Mouse (Mus musculus): ENCODE results near the gene Pnmt. TPM values are rescaled to one million over a fixed set of nuclear protein-coding genes. Genes with fewer than 3 reads are reported as not detected.

Pnmt gene
- polyA plus RNA-seq, 1 experiment from 2014 or later: 3.8 TPM

GRCm38 (mm10) chr11:98409341-98409822 lies 23.1 kb downstream of the Pnmt start:
- peak; percentile 70 for ATAC-seq (replicated peaks; ENCODE audit: low FRiP score)
- H3K9ac ChIP-seq: no peak overlapping the region
- H3K9me3 ChIP-seq (replicated peaks): no peaks in the 10 kb centered on the region
- peak overlapping the region; percentile 52 for H3K4me2 ChIP-seq
- H3K4me1 ChIP-seq: peaks cover 47% of the 10 kb centered on the region
- H3K36me3 ChIP-seq: no peaks in the 10 kb centered on the region
- H3K4me3 ChIP-seq (replicated peaks): peak overlapping the region; percentile 19
- peak overlapping the region; percentile 90 for H3K27ac ChIP-seq
- peaks cover 5% of the 10 kb centered on the region for H3K27me3 ChIP-seq
- WGBS: 2% methylated on average over 9 of the region's 10 CpGs

DNA sequence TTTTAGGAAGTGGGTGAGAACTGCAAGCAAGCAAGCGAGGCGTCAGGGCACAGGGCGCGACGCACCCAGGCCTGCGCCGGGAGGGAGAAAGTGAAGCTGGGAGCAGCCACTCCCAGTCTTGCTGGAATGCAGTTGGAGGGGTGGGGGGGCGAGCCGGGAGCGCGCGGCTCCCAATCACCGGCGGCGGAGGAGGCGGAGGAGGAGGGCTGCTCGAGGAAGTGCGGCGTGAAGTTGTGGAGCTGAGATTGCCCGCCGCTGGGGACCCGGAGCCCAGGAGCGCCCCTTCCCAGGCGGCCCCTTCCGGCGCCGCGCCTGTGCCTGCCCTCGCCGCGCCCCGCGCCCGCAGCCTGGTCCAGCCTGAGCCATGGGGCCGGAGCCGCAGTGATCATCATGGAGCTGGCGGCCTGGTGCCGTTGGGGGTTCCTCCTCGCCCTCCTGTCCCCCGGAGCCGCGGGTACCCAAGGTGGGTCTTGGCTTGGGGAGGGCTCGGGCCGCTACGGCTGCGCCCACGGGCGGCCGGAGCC lies 26.1 kb downstream of the Pnmt start, which contains the start of gene Erbb2:
Erbb2 (plus strand) TSS at position 198 of the 524 bp plus-strand sequence.
- Histone ChIP-seq H3K27me3 (peaks cover 5% of the 10 kb centered on the region), H3K4me1 (peaks cover 75% of the 10 kb centered on the region), H3K4me3 (replicated peaks) (peak within 1 kb of the TSS; percentile 99), H3K36me3 (0 out of 2 replicates have a peak, but pooled peaks cover 5% of the 10 kb centered on the region), H3K4me2 (peak within 1 kb of the TSS; percentile 79), H3K9ac (peak within 1 kb of the TSS; percentile 100), H3K9me3 (replicated peaks) (no peaks in the 10 kb centered on the region), H3K27ac (peak within 1 kb of the TSS; percentile 98)
- peak; percentile 81 for ATAC-seq (replicated peaks; ENCODE audit: low FRiP score)
- 0% methylated on average over 38 of the region's 49 CpGs for WGBS

GRCm38 (mm10) chr11:98412797-98413301 lies 26.6 kb downstream of the Pnmt start:
- Histone ChIP-seq H3K27ac (peak overlapping the region; percentile 98), H3K27me3 (peaks cover 5% of the 10 kb centered on the region), H3K4me3 (replicated peaks) (peak overlapping the region; percentile 99), H3K9me3 (replicated peaks) (no peaks in the 10 kb centered on the region), H3K36me3 (0 out of 2 replicates have a peak, but pooled peaks cover 5% of the 10 kb centered on the region), H3K9ac (peak overlapping the region; percentile 100), H3K4me1 (peaks cover 75% of the 10 kb centered on the region), H3K4me2 (peak overlapping the region; percentile 79)
- ATAC-seq (replicated peaks; ENCODE audit: low FRiP score): peak; percentile 27
- WGBS: 0% methylated on average over 40 of the region's 40 CpGs

DNA sequence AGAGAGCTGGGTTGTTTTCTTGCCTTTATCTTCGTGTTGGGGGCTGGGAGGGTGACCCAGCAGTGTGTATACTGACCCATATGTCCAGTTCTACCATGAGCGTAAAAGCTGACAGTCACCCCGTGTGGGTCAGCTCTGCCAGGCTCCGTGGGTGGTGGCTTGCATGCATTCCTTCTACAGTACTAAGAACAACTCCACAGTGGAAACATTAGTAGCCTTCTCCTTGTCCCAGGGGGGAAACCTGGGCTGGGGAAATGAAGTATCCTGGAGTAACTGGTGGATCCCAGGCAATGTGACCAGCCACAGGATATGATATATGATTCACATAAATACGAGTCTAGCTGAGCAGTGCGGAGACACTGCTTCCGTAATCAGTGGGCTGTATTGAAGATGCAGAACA lies 27.5 kb downstream of the Pnmt start:
- H3K4me3 ChIP-seq (replicated peaks): peak overlapping the region; percentile 99
- peak overlapping the region; percentile 79 for H3K4me2 ChIP-seq
- peaks cover 5% of the 10 kb centered on the region for H3K27me3 ChIP-seq
- H3K27ac ChIP-seq: peak overlapping the region; percentile 98
- peaks cover 79% of the 10 kb centered on the region for H3K4me1 ChIP-seq
- ATAC-seq (replicated peaks; ENCODE audit: low FRiP score): no peak
- 9% methylated on average over 7 of the region's 7 CpGs for WGBS
- H3K9me3 ChIP-seq (replicated peaks): no peaks in the 10 kb centered on the region
- H3K36me3 ChIP-seq: 0 out of 2 replicates have a peak, but pooled peaks cover 9% of the 10 kb centered on the region
- peak overlapping the region; percentile 100 for H3K9ac ChIP-seq

GRCm38 (mm10) chr11:98414162-98414561 lies 27.9 kb downstream of the Pnmt start:
- Histone ChIP-seq H3K4me1 (peaks cover 79% of the 10 kb centered on the region), H3K9ac (peak overlapping the region; percentile 100), H3K9me3 (replicated peaks) (no peaks in the 10 kb centered on the region), H3K36me3 (peaks cover 13% of the 10 kb centered on the region; the same call in 1 of the 2 replicates), H3K4me2 (peak overlapping the region; percentile 79), H3K4me3 (replicated peaks) (peak overlapping the region; percentile 99), H3K27ac (peak overlapping the region; percentile 98; the same call in 1 of the 2 replicates), H3K27me3 (peaks cover 5% of the 10 kb centered on the region)
- ATAC-seq (replicated peaks; ENCODE audit: low FRiP score): no peak
- 21% methylated on average over 2 of the region's 2 CpGs for WGBS

GRCm38 (mm10) chr11:98417074-98417473 lies 30.8 kb downstream of the Pnmt start:
- H3K27ac ChIP-seq: 0 out of 2 replicates have a peak overlapping the region, but pooled peaks have one; percentile 9
- peaks cover 62% of the 10 kb centered on the region for H3K4me1 ChIP-seq
- H3K9ac ChIP-seq: no peak overlapping the region
- H3K4me3 ChIP-seq (replicated peaks): no peak overlapping the region
- ATAC-seq (replicated peaks; ENCODE audit: low FRiP score): no peak
- H3K27me3 ChIP-seq: no peaks in the 10 kb centered on the region
- H3K4me2 ChIP-seq: no peak overlapping the region
- WGBS: 82% methylated on average over 1 of the region's 1 CpGs
- peaks cover 41% of the 10 kb centered on the region for H3K36me3 ChIP-seq
- no peaks in the 10 kb centered on the region for H3K9me3 ChIP-seq (replicated peaks)

- Histone ChIP-seq H3K4me1 (peaks cover 58% of the 10 kb centered on the region), H3K27me3 (no peaks in the 10 kb centered on the region), H3K9me3 (replicated peaks) (no peaks in the 10 kb centered on the region), H3K4me2 (no peak overlapping the region), H3K4me3 (replicated peaks) (no peak overlapping the region), H3K9ac (no peak overlapping the region), H3K36me3 (peaks cover 53% of the 10 kb centered on the region), H3K27ac (no peak overlapping the region)
- 74% methylated on average over 6 of the region's 6 CpGs for WGBS
- ATAC-seq (replicated peaks; ENCODE audit: low FRiP score): no peak
Measured at GRCm38 (mm10) chr11:98418273-98418672, 32.0 kb downstream of the Pnmt start.

- Histone ChIP-seq H3K9ac (no peak overlapping the region), H3K27ac (peak overlapping the region; percentile 32; the same call in 1 of the 2 replicates)
- ATAC-seq (replicated peaks; ENCODE audit: low FRiP score): no peak
Measured at GRCm38 (mm10) chr11:98418939-98419547, 32.8 kb downstream of the Pnmt start.

GRCm38 (mm10) chr11:98426592-98426991 lies 40.3 kb downstream of the Pnmt start:
- H3K9me3 ChIP-seq (replicated peaks): no peaks in the 10 kb centered on the region
- H3K4me1 ChIP-seq: no peaks in the 10 kb centered on the region
- peaks cover 98% of the 10 kb centered on the region for H3K36me3 ChIP-seq
- H3K27ac ChIP-seq: no peak overlapping the region
- H3K4me2 ChIP-seq: no peak overlapping the region
- H3K9ac ChIP-seq: no peak overlapping the region
- no peaks in the 10 kb centered on the region for H3K27me3 ChIP-seq
- no peak overlapping the region for H3K4me3 ChIP-seq (replicated peaks)
- WGBS: 90% methylated on average over 7 of the region's 7 CpGs
- ATAC-seq (replicated peaks; ENCODE audit: low FRiP score): no peak

More at GRCm38 (mm10) chr11:98418939-98419547, 32.8 kb downstream of the Pnmt start:
- 77% methylated on average over 10 of the region's 10 CpGs for WGBS
- H3K9me3 ChIP-seq (replicated peaks): no peaks in the 10 kb centered on the region
- no peaks in the 10 kb centered on the region for H3K27me3 ChIP-seq
- H3K36me3 ChIP-seq: peaks cover 60% of the 10 kb centered on the region
- H3K4me2 ChIP-seq: no peak overlapping the region
- H3K4me1 ChIP-seq: peaks cover 50% of the 10 kb centered on the region
- H3K4me3 ChIP-seq (replicated peaks): no peak overlapping the region

GRCm38 (mm10) chr11:98428436-98428835 lies 42.2 kb downstream of the Pnmt start:
- H3K27ac ChIP-seq: no peak overlapping the region

GRCm38 (mm10) chr11:98431743-98432502 lies 45.7 kb downstream of the Pnmt start:
- no peak overlapping the region for H3K27ac ChIP-seq
- H3K4me3 ChIP-seq (replicated peaks): no peak overlapping the region
- ATAC-seq (replicated peaks; ENCODE audit: low FRiP score): no peak
- no peak overlapping the region for H3K9ac ChIP-seq
- no peak overlapping the region for H3K4me2 ChIP-seq
- no peaks in the 10 kb centered on the region for H3K27me3 ChIP-seq
- H3K36me3 ChIP-seq: peaks cover 98% of the 10 kb centered on the region
- H3K4me1 ChIP-seq: no peaks in the 10 kb centered on the region
- no peaks in the 10 kb centered on the region for H3K9me3 ChIP-seq (replicated peaks)
- WGBS: 83% methylated on average over 9 of the region's 9 CpGs

More at GRCm38 (mm10) chr11:98428436-98428835, 42.2 kb downstream of the Pnmt start:
- ATAC-seq (replicated peaks; ENCODE audit: low FRiP score): no peak
- 80% methylated on average over 5 of the region's 5 CpGs for WGBS
- Histone ChIP-seq H3K27me3 (no peaks in the 10 kb centered on the region), H3K9ac (no peak overlapping the region), H3K4me1 (no peaks in the 10 kb centered on the region), H3K4me3 (replicated peaks) (no peak overlapping the region), H3K9me3 (replicated peaks) (no peaks in the 10 kb centered on the region), H3K4me2 (no peak overlapping the region), H3K36me3 (peaks cover 98% of the 10 kb centered on the region)

All from kidney, embryonic 15.5 days (tissue).